22 mouse cellular contexts compared by ENCODE assay signal in the genomic region with DNA sequence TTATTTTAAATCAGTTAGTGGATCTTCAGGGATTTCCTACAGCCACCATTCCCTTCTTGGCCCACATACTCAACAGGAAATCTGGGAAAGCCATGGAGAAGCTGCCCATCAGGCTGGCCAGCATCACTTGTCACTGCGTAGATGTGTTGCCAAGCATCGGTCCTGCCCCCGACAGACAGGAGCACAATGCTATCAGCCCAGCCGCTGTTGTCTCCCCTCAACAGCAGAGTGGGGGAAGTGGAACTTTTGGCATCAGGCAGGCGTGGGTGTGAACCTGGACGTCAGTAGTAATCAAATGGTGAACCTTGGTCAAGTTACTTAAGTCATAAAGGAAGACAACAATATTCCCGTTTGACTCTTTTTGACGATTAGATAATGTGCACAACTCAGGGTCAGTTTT. TPM values are rescaled to one million over a fixed set of nuclear protein-coding genes. Genes with fewer than 3 reads are reported as not detected.
DNase-seq lines count a peak whose midpoint lies in the region; ATAC-seq and TF ChIP-seq lines count a peak whose summit lies in the region.
"Had no signal": no experiment of that assay in that cellular context is flagged by ENCODE, and none has a peak within 500 bp of the region (broad histone marks: within the 10 kb centered on the region; RNA-seq: fewer than 3 reads in every experiment).

No protein-coding gene starts in this region.

- peak; percentile 53 for ATAC-seq in intestine, embryonic 15.5 days
- ATAC-seq in intestine, postnatal 0 days = no peak
- peak; percentile 75 for ATAC-seq in heart, embryonic 15.5 days (replicated peaks; ENCODE audit: insufficient number of reproducible peaks, insufficient read depth, low FRiP score, low read depth)
- ATAC-seq: CD4-positive, CD25-positive, alpha-beta regulatory T cell, adult 4 months; forebrain, embryonic 13.5 days had no signal

- H3K4me3 ChIP-seq in intestine, embryonic 15.5 days (replicated peaks) = no peak overlapping the region
- H3K4me3 ChIP-seq in intestine, postnatal 0 days (ENCODE audit: low read depth, low read length) = no peak overlapping the region
- H3K4me3 ChIP-seq in heart, embryonic 15.5 days = no peak overlapping the region
- no peak overlapping the region for H3K4me3 ChIP-seq in hindbrain, embryonic 10.5 days
- H3K4me3 ChIP-seq: forebrain, embryonic 13.5 days; left cerebral cortex, adult 2 months; limb, embryonic 15.5 days; midbrain, embryonic 12.5 days; stomach, embryonic 15.5 days had no signal

- no peaks in the 10 kb centered on the region; the same call in 1 of the 2 replicates for H3K4me1 ChIP-seq in intestine, embryonic 15.5 days (replicated peaks)
- H3K4me1 ChIP-seq in intestine, postnatal 0 days (replicated peaks; ENCODE audit: control insufficient read depth, insufficient read depth, low read length) = no peaks in the 10 kb centered on the region
- H3K4me1 ChIP-seq in heart, embryonic 15.5 days (replicated peaks) = no peaks in the 10 kb centered on the region; the same call in 1 of the 2 replicates
- H3K4me1 ChIP-seq in hindbrain, embryonic 10.5 days (replicated peaks) = no peaks in the 10 kb centered on the region
- H3K4me1 ChIP-seq: forebrain, embryonic 13.5 days; midbrain, embryonic 12.5 days; stomach, embryonic 15.5 days had no signal

- 72% methylated on average over 8 of the region's 8 CpGs for WGBS in intestine, embryonic 15.5 days
- 48% methylated on average over 8 of the region's 8 CpGs for WGBS in intestine, postnatal 0 days
- WGBS in heart, embryonic 15.5 days = 47% methylated on average over 8 of the region's 8 CpGs
- WGBS in hindbrain, embryonic 10.5 days = 88% methylated on average over 8 of the region's 8 CpGs

- no peaks in the 10 kb centered on the region for H3K9me3 ChIP-seq in intestine, embryonic 15.5 days
- no peaks in the 10 kb centered on the region for H3K9me3 ChIP-seq in intestine, postnatal 0 days (ENCODE audit: control insufficient read depth)
- H3K9me3 ChIP-seq in heart, embryonic 15.5 days (replicated peaks) = peaks cover 4% of the 10 kb centered on the region
- H3K9me3 ChIP-seq in hindbrain, embryonic 10.5 days = peaks cover 5% of the 10 kb centered on the region; the same call in 1 of the 2 replicates
- H3K9me3 ChIP-seq: limb, embryonic 15.5 days; stomach, embryonic 15.5 days had no signal

- H3K4me2 ChIP-seq in intestine, embryonic 15.5 days (replicated peaks) = no peak overlapping the region
- H3K4me2 ChIP-seq in intestine, postnatal 0 days (replicated peaks; ENCODE audit: low read depth) = no peak overlapping the region
- H3K4me2 ChIP-seq in heart, embryonic 15.5 days = no peak overlapping the region
- H3K4me2 ChIP-seq: forebrain, embryonic 13.5 days; hindbrain, embryonic 14.5 days; limb, embryonic 15.5 days; lung, embryonic 14.5 days; midbrain, embryonic 12.5 days; stomach, embryonic 15.5 days had no signal

- intact Hi-C loops in heart, postnatal 36 days (cut with DNase I) = no loop called here

- DNase-seq in heart, postnatal 36 days = peak; percentile 22 to 35
- DNase-seq in spleen, postnatal 14 days (ENCODE audit: low spot score in 2 of 2) = no peak
- no peak for DNase-seq in kidney, adult 9 months
- DNase-seq in hindbrain, embryonic 10.5 days (ENCODE audit: low spot score) = no peak
- DNase-seq: adrenal gland, postnatal 36 days; cerebellum, adult 9-10 months; kidney, postnatal 4 days; layer of hippocampus, adult 9-11 months; left cerebral cortex, postnatal 4 days; lung, embryonic 14.5 days; thymus, adult 2 months had no signal

- no peak overlapping the region for H3K27ac ChIP-seq in intestine, embryonic 15.5 days
- no peak overlapping the region for H3K27ac ChIP-seq in intestine, postnatal 0 days (ENCODE audit: low read depth, low read length)
- no peak overlapping the region for H3K27ac ChIP-seq in heart, embryonic 15.5 days
- no peak overlapping the region for H3K27ac ChIP-seq in hindbrain, embryonic 10.5 days
- H3K27ac ChIP-seq: forebrain, embryonic 13.5 days; hindbrain, embryonic 14.5 days; left cerebral cortex, adult 2 months; limb, embryonic 15.5 days; liver, embryonic 14.5 days; midbrain, embryonic 12.5 days; stomach, embryonic 15.5 days had no signal

- H3K27me3 ChIP-seq in intestine, embryonic 15.5 days (replicated peaks) = no peaks in the 10 kb centered on the region
- H3K27me3 ChIP-seq in intestine, postnatal 0 days (replicated peaks; ENCODE audit: control insufficient read depth, insufficient read depth, low read length) = no peaks in the 10 kb centered on the region; the same call in 1 of the 2 replicates
- no peaks in the 10 kb centered on the region for H3K27me3 ChIP-seq in heart, embryonic 15.5 days
- H3K27me3 ChIP-seq in hindbrain, embryonic 10.5 days (ENCODE audit: insufficient read depth, poor library complexity, severe bottlenecking) = no peaks in the 10 kb centered on the region
- H3K27me3 ChIP-seq: forebrain, embryonic 13.5 days; limb, embryonic 15.5 days; midbrain, embryonic 12.5 days; stomach, embryonic 15.5 days had no signal

- no peak overlapping the region for H3K9ac ChIP-seq in intestine, embryonic 15.5 days
- H3K9ac ChIP-seq in intestine, postnatal 0 days (ENCODE audit: low read depth, low read length) = no peak overlapping the region
- no peak overlapping the region for H3K9ac ChIP-seq in heart, embryonic 15.5 days
- H3K9ac ChIP-seq: forebrain, embryonic 13.5 days; hindbrain, embryonic 14.5 days; limb, embryonic 15.5 days; liver, embryonic 14.5 days; lung, embryonic 14.5 days; midbrain, embryonic 12.5 days; stomach, embryonic 15.5 days had no signal

- no peak for TF ChIP-seq CTCF in intestine, postnatal 0 days (IDR thresholded peaks at IDR 0.05; ENCODE audit: low read depth)

- no peaks in the 10 kb centered on the region for H3K36me3 ChIP-seq in intestine, embryonic 15.5 days
- H3K36me3 ChIP-seq in intestine, postnatal 0 days (ENCODE audit: control insufficient read depth, insufficient read depth) = no peaks in the 10 kb centered on the region
- H3K36me3 ChIP-seq in heart, embryonic 15.5 days = no peaks in the 10 kb centered on the region
- H3K36me3 ChIP-seq in hindbrain, embryonic 10.5 days = no peaks in the 10 kb centered on the region
- H3K36me3 ChIP-seq: limb, embryonic 15.5 days; midbrain, embryonic 12.5 days; stomach, embryonic 15.5 days had no signal

RNA-seq across cellular contexts. Expression of gene Slc7a1, which starts 9.8 kb away (rescaled TPM):
- 26.5 and 28.8 TPM in 2 replicates for polyA plus RNA-seq in intestine, embryonic 15.5 days (2015; fragmentation: Nextera tagmentation; extraction: Ambion mirVana)
- polyA plus RNA-seq in intestine, postnatal 0 days (2015; fragmentation: Nextera tagmentation; extraction: Ambion mirVana) = 10.8 and 11.7 TPM in 2 replicates
- polyA plus RNA-seq in heart, embryonic 15.5 days (2015; fragmentation: Nextera tagmentation; extraction: Ambion mirVana) = 13.6 and 17.1 TPM in 2 replicates
- 10 to 100 TPM in 1 of 2 experiments, 1 to 10 TPM in 1; 9.3 to 20.3 TPM for total RNA-seq in heart, postnatal 36 days (2021)
- polyA plus RNA-seq in hindbrain, embryonic 10.5 days (2016; fragmentation: Nextera tagmentation; extraction: Ambion mirVana) = 10.8 and 13.6 TPM in 2 replicates

Comparison
In these comparisons a context has a peak if more than half of its experiments do, and no peak if none do; other contexts are left out.
1. DNase-seq: peak in heart, postnatal 36 days (2 of 2); none in spleen, postnatal 14 days (0 of 2), kidney, adult 9 months (single experiment) and hindbrain, embryonic 10.5 days (single experiment).